Mouse (Mus musculus): ENCODE results near the gene Mgst2.

DNA sequence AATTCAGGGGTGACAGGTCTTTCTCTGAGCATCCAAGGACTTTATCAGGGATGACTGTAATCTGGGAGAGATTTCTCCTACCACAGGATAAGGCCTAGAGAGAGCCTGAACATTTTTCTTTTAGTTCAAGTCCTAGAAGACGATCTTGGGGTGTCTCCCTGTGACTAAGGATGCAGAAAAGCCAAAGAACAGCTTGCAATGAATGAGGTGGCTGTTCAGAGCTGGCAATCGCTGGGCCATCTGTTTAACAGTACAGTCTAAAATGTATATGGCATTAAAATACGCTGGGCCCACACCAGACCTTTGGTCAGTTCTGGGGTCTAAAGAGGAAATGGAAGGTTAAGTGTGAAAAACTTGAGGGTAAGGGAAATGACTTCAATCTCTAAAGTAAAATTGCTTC lies 67.3 kb downstream of the Mgst2 start:
- TF ChIP-seq CTCF (IDR thresholded peaks at IDR 0.05; ENCODE audit: borderline replicate concordance, insufficient read depth, low read length), result no peak
- TF ChIP-seq POLR2A (IDR thresholded peaks at IDR 0.05; ENCODE audit: low read depth, low read length), result no peak
